Mouse (Mus musculus): Measurements from ENCODE around the gene Gmppa.

GRCm38 (mm10) chr1:75435475-75436328, at the start of gene Gmppa:
- peak; percentile 83 for TF ChIP-seq POLR2A (IDR thresholded peaks at IDR 0.05; ENCODE audit: insufficient read depth, low read length)
- TF ChIP-seq CTCF (IDR thresholded peaks at IDR 0.05; ENCODE audit: low read depth, low read length) = no peak
- no peak for TF ChIP-seq EP300 (IDR thresholded peaks at IDR 0.05; ENCODE audit: insufficient read depth, low read depth, low read length)
